In the genomic region with DNA sequence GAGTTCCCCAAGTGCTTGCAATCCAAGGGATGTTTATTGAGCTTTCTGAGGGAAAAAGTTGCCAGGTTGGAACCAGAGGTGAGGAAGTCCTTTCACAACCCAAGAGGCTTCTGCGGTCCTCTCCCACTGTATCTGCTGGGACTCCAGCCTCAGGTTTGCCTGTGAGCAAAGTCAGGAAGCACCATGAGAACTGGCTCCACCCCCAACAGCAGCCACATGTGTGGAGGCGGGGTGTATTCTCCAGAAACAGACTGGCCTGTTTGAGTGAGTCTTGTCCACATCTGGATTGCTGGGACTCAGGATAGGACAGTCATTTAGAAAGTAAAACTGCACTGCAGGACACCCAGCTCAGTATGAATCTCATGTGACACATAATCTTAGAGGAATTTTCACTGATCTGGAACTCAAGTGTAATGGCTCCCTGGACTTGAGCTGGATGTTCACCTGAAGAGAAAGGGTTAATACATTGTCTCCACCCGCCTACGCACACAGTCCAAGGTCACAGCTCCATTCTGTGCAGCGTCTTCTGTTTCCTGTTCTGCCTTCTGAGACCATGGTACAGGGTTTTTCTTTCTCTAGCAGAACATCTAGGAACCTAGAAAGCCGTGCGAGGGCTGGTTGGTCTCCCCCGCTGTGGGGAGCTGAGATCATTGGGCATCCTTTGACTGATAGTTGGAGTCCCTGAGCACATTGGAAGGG, we compare ENCODE assay signal across 11 mouse cellular contexts. TPM values are rescaled to one million over a fixed set of nuclear protein-coding genes. Genes with fewer than 3 reads are reported as not detected.
DNase-seq lines count a peak whose midpoint lies in the region; ATAC-seq and TF ChIP-seq lines count a peak whose summit lies in the region.
"Had no signal": no experiment of that assay in that cellular context is flagged by ENCODE, and none has a peak within 500 bp of the region (broad histone marks: within the 10 kb centered on the region; RNA-seq: fewer than 3 reads in every experiment).

No protein-coding gene starts in this region.

- intact Hi-C loops in heart, postnatal 25 days (cut with DNase I): no loop called here
- intact Hi-C loops in heart, postnatal 14 days (cut with DNase I): loop anchor here (5.0 kb wide), 1 partner anchor 35 kb away; no protein-coding TSS in a partner anchor

- no peak for TF ChIP-seq EP300 in stomach, postnatal 0 days (optimal IDR thresholded peaks at IDR 0.05)

- H3K4me3 ChIP-seq in stomach, postnatal 0 days (ENCODE audit: low read depth, low read length): no peak overlapping the region

- peak; percentile 94 for DNase-seq in heart, adult 11 months
- no peak for DNase-seq in heart, postnatal 25 days (ENCODE audit: low spot score)
- DNase-seq in ovary, postnatal 36 days (ENCODE audit: low spot score): peak; percentile 21
- DNase-seq in ovary, postnatal 14 days (ENCODE audit: low spot score): no peak
- DNase-seq in heart, postnatal 14 days: peak; percentile 27 to 32
- DNase-seq in stomach, postnatal 0 days (ENCODE audit: low spot score): peak; percentile 24
- DNase-seq in gastrocnemius, adult 18-20 months (ENCODE audit: low spot score): no peak
- no peak for DNase-seq in left cerebral cortex, adult 18-20 months (ENCODE audit: low spot score in 2 of 2)
- DNase-seq: adrenal gland, adult 8-10 months; gastrocnemius, postnatal 14 days had no signal

- H3K27ac ChIP-seq in stomach, postnatal 0 days (replicated peaks): no peak overlapping the region

- no peak overlapping the region for H3K9ac ChIP-seq in stomach, postnatal 0 days (ENCODE audit: low read length)

- H3K9me3 ChIP-seq in stomach, postnatal 0 days (ENCODE audit: control insufficient read depth, low read length): no peaks in the 10 kb centered on the region

- no peak for TF ChIP-seq CTCF in stomach, postnatal 0 days (IDR thresholded peaks at IDR 0.05; ENCODE audit: low read depth)

- peaks cover 9% of the 10 kb centered on the region for H3K36me3 ChIP-seq in stomach, postnatal 0 days (ENCODE audit: control insufficient read depth, insufficient read depth, low read length)

- no peak overlapping the region for H3K4me2 ChIP-seq in stomach, postnatal 0 days (replicated peaks; ENCODE audit: low read depth)

- H3K27me3 ChIP-seq in stomach, postnatal 0 days (ENCODE audit: control insufficient read depth, insufficient read depth, low read length): no peaks in the 10 kb centered on the region

- no peaks in the 10 kb centered on the region for H3K4me1 ChIP-seq in stomach, postnatal 0 days (replicated peaks; ENCODE audit: control insufficient read depth, insufficient read depth)

- ATAC-seq in stomach, postnatal 0 days (ENCODE audit: low FRiP score, low TSS enrichment): peak; percentile 38; the same call in 1 of the 2 replicates
- ATAC-seq: midbrain, embryonic 16.5 days had no signal

- WGBS in stomach, postnatal 0 days: 41% methylated on average over 8 of the region's 8 CpGs

RNA-seq across cellular contexts. Expression of gene Btbd16, which starts 47.0 kb away (rescaled TPM):
- total RNA-seq in heart, postnatal 25 days (2021): not detected
- total RNA-seq in heart, postnatal 14 days (2021): under 1 TPM in 1 of 2 experiments, not detected in 1; 0.12 TPM
- polyA plus RNA-seq in stomach, postnatal 0 days (2015; fragmentation: Nextera tagmentation; extraction: Ambion mirVana): 0.05 TPM in 1 of 2 replicates, not detected in the other
- not detected for total RNA-seq in gastrocnemius, adult 18-20 months (2021)
- total RNA-seq in left cerebral cortex, adult 18-20 months (2021): under 1 TPM; 0.12 to 0.30 TPM
- polyA plus RNA-seq: midbrain, embryonic 16.5 days had no signal

Comparison
In these comparisons a context has a peak if more than half of its experiments do, and no peak if none do; other contexts are left out.
1. DNase-seq: peak in heart, adult 11 months (single experiment), ovary, postnatal 36 days (single experiment), heart, postnatal 14 days (2 of 2) and stomach, postnatal 0 days (single experiment); none in heart, postnatal 25 days (single experiment), ovary, postnatal 14 days (single experiment), gastrocnemius, adult 18-20 months (single experiment) and left cerebral cortex, adult 18-20 months (0 of 2).